Mouse (Mus musculus): ENCODE measurements at regions not wholly inside any gene's neighbourhood (a gene's known extent, or its start where the extent isn't known, plus 50 kb on each side); places are given as distances from the start of the nearest gene placed in this dataset.
"Not testable (repeated sequence)": the region's sequence is repeated elsewhere in the genome, so short reads cannot be mapped to it uniquely, and the experiment has no call there.

DNA sequence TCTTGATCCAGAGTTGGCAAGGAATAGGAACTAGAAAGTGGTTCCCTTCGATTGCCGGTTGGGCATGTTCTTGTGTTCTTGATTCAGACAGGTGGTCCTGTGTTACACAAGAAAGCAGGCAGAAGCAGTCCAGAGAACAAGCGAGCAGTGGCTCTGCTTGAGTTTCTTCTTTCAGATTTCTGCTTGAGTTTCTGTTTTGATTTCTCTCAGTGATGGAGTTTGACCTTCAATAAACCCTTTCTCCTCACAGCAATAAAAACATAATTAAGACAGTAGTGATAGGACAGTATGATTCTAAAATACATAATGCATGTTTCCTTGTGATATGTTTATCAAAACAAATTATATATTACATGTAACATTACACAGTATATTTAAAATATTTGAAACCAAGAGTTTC is 59.1 kb downstream of the Klf6 start:
- no peak for DNase-seq

DNA sequence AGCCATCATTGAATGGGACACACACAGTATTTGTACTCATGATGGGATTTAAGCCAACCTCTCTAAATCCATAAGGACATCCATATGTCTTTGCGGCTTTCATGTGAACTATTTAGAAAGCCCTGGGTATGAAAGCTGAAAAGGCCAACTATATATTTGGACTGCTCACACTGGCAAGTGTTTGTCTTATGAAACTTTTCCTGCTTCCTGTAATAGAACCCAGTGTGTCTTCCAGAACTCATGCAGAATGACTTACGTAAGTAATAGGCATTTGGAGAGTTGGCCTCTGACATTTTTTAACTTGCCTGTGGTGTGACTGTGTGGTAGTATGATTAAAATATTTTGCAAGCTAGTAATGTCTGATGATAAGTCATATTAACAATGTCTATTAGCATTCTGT is 70.2 kb downstream of the Klf6 start:
- DNase-seq, result no peak

DNA sequence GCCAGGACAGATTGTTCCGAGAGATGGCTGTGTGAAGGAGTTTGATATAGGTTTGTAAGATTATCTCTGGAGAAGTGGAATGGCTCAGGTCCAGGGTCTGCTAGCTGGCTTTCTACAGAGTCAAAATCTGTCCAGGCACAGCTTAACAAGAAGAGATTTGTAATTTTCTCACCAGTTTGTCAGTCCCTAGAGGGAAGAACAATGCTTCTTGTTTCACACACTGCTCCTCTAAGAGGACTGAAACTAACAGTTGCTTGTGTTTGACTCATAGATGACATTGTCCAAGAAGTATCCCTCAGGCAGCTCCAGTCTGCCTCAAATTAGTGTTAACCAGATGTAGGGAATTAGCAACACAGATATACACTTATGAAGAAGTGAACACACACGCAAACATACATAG is 76.2 kb downstream of the Klf6 start:
- DNase-seq, result no peak

DNA sequence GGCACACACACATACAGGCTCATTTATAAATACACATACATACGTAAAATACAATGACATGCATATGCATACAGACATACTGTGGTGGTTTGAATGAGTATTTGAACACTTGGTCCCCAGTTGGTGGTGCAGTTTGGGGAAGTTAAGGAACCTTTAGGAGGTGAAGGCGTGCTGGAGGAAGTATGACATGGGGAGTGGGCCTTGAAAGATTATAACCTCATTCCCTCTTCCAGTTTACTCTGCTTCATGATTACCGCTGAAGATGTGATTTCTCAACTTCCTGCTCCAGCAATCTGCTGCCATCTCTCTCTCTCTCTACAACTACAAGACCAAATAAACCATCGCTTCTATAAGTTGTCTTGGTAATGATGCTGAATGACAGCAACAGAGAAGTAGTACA is 76.7 kb downstream of the Klf6 start:
- DNase-seq, result no peak

DNA sequence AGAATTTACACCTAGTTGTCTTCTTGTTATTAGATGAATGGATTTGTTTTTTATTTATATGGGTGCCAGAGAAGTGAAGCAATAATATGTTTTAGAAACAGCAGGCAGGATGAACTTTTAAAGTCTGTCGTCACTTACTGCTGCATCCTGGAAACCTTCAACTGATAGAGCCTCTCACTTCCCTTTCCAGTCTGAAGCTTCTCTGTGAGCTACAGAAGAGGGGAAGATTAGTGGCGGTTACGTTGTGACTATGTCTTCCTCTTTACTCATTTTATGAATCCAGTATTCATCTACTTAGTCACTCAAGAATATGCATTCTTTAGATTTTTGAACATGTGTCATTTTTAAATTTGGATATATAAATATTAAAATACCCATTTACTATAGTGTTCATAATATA is 78.1 kb downstream of the Klf6 start:
- no peak for DNase-seq

DNA sequence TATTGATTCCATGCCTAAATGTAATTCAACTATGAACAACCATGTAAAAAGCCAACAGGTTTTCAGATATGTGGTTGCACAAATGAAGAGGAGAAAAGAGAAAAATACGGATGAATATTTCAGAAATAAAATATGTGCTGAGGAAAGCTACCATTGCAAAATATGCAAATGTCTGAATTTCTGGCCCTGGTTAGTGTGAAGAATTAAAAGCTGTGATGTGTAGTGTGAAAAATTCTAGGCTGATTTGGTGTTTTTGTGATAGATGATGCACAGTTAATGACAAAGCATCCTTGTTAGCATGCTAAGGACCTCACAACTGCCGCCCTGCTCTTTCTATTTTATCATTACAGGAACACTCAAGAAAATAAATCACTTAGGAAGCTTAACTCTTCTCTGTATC is 91.6 kb downstream of the Klf6 start:
- DNase-seq, result no peak

DNA sequence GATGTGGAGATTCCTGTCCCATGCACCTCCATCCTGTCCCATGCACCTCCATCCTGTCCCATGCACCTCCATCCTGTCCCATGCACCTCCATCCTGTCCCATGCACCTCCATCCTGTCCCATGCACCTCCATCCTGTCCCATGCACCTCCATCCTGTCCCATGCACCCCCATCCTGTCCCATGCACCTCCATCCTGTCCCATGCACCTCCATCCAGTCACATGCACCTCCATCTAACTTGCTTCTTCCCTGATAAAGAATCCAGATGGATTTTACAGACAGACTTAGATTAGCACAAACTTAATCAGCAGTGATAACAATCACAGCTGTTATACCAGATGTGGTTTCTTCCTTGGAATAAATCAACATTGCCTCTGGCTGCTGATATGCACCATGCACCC is 93.8 kb downstream of the Klf6 start:
- not testable (repeated sequence) for DNase-seq

DNA sequence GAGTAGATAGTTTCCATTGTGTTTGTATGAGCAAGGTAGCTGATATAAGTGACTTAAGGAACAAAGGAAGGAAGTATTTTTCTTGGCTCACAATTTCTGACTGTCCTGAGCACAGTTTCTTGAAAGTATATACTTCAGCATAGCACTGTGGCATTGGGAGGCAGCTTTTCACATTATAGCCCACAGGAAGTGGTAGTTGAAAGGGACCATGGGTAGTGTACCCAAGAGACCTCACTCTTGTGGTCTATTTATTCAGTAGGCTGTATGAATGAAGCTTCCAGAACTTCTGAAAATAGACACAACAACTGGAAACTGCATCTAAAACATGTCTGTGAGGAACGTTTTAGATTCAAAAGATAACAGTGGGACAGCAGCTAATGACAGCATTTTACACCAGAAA is 94.9 kb downstream of the Klf6 start:
- no peak for DNase-seq

DNA sequence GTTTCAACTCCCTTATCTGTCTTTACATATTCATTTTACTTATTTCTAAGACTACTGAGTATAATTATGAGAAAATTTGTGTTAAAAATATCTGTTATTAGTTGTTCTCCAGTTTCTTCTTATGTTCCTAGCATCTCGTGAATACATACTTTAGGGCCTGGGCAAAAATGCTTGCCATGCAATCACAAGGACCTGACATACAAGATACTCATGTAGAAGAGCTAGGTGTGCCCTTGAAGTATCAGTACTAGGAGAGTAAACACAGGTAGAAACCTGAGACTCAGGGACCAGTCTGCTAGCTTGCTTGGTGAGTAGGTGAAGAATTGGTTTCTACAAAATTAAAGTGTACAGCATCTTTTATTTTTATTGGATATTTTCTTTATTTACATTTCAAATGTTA is 101.7 kb downstream of the Klf6 start:
- DNase-seq, result no peak

DNA sequence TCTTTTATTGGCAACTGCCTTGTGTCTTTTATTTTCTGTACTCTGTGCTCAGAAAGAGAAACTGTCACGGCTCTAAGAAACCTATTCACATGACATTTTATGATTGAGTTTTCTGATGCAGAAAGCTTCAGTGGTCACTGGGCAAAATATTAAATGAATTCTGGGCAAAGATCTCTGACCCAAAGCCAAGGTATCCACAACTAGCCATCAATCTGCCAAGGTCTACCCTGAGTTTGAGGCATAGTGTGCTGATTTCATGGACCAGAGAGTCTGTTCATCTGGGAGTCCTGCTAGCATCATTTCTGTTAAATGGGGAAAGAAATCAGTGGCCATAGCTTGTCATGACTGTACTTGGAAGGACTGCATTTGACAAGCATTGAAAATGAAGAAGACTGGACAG is 103.3 kb downstream of the Klf6 start:
- no peak for DNase-seq

DNA sequence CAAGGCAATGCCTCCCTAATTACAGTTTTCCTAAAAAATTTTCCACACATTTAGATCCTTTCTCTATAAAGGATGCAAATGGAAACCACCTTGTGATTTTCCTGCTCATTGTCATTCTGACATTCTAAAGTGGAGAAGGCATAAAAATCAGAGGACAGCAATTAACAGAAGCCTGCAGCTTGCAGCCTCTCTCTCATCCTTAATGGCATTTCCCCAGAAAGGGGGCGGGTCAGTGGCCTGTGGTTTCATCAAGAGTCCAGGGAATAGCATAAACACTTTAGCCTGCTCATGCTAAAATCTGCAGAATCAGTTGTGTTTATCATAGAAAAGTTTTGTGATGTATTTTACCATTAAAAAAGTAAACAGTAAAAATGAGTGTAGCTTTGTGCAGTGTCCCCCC is 117.3 kb downstream of the Klf6 start:
- DNase-seq, result peak; percentile 27

DNA sequence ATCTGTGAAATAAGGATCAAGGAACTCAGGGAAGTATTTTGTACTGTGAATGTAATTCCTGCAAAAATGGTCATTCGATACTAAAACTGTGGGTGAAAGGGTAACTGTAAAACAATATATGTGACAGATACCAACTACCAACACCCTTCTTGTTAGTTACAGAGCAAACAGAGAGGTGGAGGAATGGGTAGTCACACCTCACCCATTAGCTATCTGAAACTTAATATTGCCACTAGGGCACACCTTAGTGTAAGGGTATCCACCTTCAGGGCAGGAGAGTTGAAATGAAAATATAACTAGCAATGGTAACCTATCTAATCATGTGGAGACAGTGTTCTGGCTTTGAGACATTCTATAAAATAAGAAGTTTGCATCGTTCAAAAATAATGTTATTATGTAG is 126.2 kb downstream of the Klf6 start:
- no peak for DNase-seq

DNA sequence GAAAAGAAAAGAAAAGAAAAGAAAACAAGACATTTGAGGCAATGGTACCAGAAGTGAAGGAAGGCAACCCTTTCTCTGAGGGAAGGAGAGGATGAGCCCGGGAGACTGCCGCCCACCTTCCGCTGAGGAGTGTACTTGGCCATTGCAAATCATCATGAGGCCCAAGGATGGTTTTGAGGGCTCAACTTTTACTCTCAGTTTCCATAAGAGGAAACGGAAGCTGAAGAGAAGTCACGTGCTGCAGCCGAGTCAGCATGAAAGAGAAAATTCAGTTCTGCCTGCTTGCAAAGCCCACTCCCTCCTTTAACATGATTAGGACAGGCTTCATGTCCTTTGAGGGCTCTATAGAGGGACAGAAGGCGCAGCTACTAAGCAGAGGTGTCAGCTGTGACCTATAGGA is 127.1 kb downstream of the Klf6 start:
- DNase-seq, result no peak

DNA sequence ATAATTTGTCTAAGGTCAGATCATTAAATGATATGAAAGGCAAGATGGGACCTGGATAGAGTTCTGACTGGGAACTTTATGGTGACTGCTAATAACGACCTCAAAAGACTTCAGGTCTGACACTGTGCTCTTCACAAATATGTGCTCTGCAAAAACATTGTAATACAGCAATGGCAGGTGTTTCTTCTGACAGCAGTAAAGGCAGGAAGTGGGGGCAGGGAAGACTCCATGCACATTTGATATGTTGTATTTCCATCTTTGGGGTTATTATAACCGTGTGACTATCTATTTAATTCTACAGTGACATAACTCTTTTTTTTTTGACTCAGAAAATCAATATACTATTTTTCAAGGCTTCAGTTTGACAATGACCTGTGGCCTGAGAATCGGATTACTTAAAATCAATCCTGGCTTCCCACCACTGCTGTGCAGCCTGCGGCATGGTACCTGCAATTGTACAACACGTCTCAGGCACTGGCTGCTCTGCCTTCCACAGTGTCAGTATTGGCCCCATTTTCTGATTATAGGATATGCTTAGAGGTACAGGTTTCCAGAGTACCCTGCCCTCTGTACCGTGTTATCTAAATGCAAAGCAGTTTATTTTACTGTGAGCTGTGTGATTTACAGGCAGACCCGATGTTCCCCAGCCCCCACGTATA is 139.4 kb downstream of the Klf6 start:
- no peak for DNase-seq

DNA sequence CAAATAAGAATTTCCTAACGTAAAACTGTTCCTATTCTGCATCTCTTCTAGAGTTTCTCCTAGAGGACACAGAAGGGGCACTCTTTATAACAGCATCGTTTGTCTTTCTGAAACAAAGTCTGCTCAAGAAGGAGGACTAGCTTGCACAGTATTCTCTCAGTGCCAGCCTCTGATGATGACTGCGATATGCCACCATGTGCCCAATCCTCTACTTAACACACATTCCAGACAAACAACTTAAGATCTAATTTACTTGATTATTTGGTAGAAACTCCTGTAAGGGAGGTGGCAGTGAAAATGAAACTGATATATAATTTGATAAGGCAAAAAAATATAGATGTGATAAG is 139.9 kb downstream of the Klf6 start:
- no peak for DNase-seq

DNA sequence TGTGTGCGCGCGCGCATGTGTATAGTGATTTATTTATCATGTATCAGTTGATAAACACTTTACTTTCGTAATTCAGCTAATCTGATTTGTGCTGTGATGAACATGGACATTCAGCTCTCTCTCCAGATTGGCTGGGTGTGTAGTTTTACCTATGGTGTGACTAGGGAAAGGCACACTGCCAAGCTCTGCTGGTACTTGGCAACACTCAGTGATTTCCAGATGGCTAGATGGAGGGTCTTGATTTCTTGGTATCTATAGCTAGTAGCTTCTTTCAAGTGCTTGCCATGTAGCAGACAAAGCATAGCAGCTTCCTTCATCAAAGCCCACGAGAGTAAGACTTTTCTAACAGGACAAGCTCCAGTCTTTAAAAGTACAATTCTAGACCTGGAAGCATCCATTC is 144.6 kb downstream of the Klf6 start:
- DNase-seq, result no peak

DNA sequence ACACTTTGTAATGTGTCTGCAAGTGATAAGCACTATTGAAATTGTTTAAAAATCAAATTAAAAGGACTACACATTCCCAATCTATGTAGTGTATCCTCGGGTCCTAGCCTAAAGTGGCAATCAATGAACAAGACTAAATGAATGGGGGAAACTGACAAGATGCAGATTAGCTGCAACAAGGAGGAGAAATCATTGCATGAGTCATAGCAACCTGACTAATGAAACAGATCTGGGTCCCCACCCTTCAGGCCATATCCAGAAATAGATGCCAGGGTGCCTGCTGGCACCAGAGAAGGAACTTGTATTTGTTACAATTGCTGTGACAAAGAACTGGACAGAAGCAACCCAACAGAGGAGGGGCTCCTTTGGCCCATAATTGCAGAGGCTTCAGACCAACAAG is 148.4 kb downstream of the Klf6 start:
- DNase-seq, result no peak

DNA sequence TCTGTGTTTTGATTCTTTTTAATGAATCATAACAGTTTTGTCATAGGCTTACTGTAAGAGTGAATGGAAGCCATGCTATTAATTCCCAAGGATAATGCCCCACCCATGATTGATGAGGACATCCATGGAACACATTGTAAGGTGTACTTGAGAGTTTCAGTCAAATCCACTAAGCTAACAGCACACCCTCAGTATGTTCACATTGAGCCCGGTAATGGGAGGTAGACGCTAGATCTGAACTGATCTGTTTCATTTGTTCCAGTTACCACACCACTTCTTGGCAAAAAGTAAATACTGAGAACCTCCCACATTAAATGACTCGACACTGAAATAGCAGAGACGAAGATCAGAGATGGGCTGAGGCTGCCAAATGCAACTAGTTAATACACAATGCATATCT is 165.9 kb downstream of the Klf6 start:
- no peak for DNase-seq

DNA sequence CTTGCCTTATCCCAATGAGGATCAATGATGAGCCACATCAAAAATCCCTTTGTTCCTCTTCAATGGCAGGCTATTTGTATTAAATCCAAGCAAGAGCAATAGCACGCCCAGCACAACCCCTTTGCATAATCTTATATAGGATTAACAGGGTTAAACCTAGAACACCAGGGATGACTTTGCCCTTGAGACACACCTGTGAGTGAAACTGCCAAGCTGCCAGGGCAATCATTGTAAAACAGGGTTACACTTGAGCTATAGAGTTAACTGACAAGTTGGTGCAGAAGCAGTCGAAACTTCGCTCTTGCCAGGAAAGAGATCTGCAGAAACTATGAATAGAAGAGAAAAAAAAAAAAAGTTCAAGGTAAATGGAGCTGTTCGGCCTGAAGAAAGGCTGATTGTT is 167.6 kb downstream of the Klf6 start:
- no peak for DNase-seq

DNA sequence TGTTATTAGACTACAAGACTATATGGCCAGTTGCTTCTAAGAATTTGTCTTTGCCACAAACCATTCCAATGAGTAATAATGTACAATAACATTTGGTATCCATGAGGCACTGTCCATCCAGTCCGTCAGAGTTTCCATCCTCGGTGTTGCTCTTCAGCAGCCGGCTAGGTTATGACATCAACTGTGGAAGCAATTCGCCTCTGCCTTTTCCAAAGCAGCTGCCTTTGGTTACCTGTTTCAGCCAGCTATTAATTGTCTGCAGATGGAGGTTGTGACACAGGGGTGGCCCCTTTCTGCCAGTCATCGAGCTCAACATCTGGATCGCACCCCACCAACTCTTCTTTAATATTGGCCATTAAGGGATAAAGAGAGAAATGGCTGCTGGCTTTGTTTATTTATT is 168.2 kb downstream of the Klf6 start:
- no peak for DNase-seq

DNA sequence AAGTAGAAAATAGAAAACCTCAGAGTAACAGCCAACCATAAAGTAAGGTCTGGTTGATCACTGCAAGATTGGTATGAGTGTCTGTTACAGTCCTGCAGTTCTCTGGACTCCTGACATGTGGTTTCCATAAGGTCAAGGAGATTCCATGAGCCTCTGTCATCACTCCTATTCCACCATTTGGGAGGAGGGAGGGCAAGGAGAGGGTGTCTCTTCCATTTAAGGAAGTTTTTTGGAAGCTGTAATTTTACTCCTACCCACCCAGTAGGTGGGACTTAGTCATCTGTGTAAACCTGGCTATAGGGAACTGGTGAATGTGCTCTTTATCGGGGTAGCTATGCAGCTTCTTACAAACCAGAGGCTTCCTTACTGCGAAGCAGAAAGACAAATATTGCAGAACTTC is 168.8 kb downstream of the Klf6 start:
- DNase-seq, result no peak

DNA sequence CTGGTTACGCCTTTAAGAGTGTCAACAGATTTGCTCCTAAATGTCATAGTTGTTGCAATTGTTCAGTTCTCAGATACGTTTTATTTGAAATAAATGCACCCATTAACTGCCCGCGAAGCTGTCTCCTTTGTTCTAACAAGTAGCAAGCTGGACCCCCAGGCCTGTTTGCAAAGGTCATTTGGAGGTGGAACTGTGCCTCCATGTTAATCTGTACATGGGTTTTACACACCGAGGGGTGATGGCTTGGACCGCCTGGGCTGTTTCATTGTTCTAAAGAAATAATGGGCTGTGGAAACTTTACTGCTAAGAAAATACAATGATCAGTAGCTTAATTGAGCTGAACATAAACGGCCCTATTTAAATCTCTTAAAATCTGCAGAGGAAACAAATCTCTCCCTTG is 178.8 kb downstream of the Klf6 start:
- no peak for DNase-seq

DNA sequence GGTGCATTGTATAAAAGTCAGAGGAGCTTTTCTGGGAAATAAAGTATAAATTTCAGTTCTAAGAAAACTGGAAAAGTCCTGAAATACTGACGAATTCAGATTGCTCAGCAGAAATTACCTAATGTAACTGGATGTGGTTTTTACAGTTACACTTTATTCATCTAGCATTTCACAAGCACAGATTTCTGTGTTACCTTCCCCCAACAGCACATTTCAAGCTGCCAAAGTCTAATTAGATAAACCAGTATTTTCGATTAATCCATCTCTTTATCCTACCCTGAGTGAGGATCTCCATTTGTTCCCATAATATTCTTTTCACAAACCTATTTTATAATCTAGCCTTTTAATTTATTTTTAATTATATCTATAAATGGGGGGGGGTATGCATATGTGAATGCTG is 179.4 kb downstream of the Klf6 start:
- DNase-seq, result no peak

DNA sequence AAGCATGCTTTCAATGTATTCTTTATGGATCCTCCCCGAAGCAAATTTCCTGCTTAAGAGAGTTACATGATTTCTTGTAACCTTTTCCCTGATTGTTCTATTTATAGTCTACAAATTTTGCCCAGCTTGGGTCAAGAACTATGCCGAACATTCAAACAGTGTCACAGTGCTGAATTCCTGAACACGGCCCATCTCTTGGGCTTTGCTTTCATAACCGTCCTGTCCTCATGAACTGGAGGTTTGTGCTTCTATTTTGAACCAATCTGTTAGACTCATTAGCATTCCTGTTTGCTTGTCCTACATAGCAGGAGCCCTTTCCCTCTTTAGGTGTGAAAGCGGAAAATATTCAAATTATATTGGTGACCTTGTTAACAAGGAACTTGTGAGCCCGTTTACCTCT is 181.2 kb downstream of the Klf6 start:
- DNase-seq, result no peak

DNA sequence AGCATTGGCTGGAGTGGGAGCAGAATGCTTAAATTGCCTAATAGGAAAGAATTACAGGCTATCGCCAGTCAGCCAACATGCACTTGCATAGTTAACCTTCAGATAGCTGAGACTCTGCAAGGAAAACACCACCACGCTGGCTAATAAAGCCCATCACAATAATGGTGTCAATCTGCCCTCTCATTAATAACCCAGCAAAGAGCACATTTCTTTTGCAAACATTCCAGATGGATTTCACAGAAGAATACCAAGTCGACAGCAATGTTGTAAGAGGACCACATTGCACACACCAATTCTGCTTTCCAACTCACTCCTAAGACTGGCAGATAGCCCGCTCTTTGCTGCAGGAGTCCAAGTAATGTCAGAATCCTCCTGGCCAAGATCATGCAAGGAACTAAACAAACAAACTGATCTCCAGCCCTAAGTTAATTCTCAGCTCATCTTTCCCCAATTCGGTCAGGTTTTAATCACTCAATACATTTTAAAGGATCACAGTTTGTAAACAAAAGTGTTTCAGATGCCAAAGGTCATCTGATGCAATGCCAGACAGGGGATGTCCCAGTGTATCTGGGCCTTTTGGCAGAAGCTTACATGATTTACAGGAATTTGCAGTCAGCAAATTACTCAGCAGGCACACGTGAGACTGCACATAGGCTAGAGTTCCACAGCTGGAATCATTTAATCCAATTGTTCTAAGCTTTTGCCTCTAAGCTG is 198.4 kb downstream of the Klf6 start:
- DNase-seq, result peak; percentile 58
